Mouse (Mus musculus): Measurements from ENCODE around the gene Pfkfb3. TPM values are rescaled to one million over a fixed set of nuclear protein-coding genes. Genes with fewer than 3 reads are reported as not detected.

Gene Pfkfb3
- polyA plus RNA-seq, 1 experiment from 2014 or later = 9.4 TPM

DNA sequence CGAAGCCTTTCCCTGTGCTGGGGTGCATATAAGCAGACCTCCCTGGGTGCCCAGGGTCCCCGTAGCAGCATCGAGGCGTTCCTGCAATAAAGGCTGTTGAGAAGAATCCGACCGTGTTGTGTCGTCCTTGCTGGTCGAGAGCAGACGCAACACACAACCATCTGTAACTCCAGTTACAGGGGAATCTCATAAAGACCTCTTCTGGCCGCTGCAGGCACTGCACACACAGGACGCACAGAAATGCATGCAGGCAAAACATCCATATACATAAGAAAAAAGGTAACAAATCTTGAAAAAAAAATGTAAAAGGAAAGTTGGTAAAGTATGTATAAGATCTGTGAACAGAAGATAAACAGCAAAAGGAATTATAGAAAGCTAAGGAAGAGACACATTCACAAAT, 117.5 kb downstream of the Pfkfb3 start:
- no peak for TF ChIP-seq CTCF (IDR thresholded peaks at IDR 0.05; ENCODE audit: low read depth)
- no peak overlapping the region for H3K4me3 ChIP-seq (replicated peaks; ENCODE audit: low read depth, low read length)
- DNase-seq (ENCODE audit: low spot score) (no peak), ATAC-seq (replicated peaks; ENCODE audit: low FRiP score, low read depth) (no peak)
- H3K9ac ChIP-seq (ENCODE audit: low read depth, low read length) = no peak overlapping the region
- H3K4me1 ChIP-seq (replicated peaks; ENCODE audit: insufficient read depth, low read length) = no peaks in the 10 kb centered on the region
- H3K9me3 ChIP-seq (replicated peaks; ENCODE audit: low read length) = no peaks in the 10 kb centered on the region
- H3K27ac ChIP-seq = no peak overlapping the region
- no peaks in the 10 kb centered on the region for H3K36me3 ChIP-seq (ENCODE audit: insufficient read depth, low read length)
- 95% methylated on average over 11 of the region's 11 CpGs for WGBS
- no peaks in the 10 kb centered on the region for H3K27me3 ChIP-seq (ENCODE audit: insufficient read depth, low read length)
- H3K4me2 ChIP-seq (ENCODE audit: low read length) = no peak overlapping the region

- Histone ChIP-seq H3K9me3 (replicated peaks; ENCODE audit: low read length) (no peaks in the 10 kb centered on the region), H3K27ac (no peak overlapping the region), H3K4me3 (replicated peaks; ENCODE audit: low read depth, low read length) (no peak overlapping the region), H3K9ac (ENCODE audit: low read depth, low read length) (no peak overlapping the region), H3K36me3 (ENCODE audit: insufficient read depth, low read length) (no peaks in the 10 kb centered on the region), H3K27me3 (ENCODE audit: insufficient read depth, low read length) (no peaks in the 10 kb centered on the region), H3K4me1 (replicated peaks; ENCODE audit: insufficient read depth, low read length) (0 out of 2 replicates have a peak, but pooled peaks cover 3% of the 10 kb centered on the region), H3K4me2 (ENCODE audit: low read length) (no peak overlapping the region)
- no peak for DNase-seq (ENCODE audit: low spot score)
- 64% methylated on average over 5 of the region's 5 CpGs for WGBS
- 0 out of 2 replicates have a peak, but pooled peaks have one; percentile 37 for ATAC-seq (replicated peaks; ENCODE audit: low FRiP score, low read depth)
- no peak for TF ChIP-seq CTCF (IDR thresholded peaks at IDR 0.05; ENCODE audit: low read depth)
Measured at GRCm38 (mm10) chr2:11433353-11433752, 120.5 kb downstream of the Pfkfb3 start.

DNA sequence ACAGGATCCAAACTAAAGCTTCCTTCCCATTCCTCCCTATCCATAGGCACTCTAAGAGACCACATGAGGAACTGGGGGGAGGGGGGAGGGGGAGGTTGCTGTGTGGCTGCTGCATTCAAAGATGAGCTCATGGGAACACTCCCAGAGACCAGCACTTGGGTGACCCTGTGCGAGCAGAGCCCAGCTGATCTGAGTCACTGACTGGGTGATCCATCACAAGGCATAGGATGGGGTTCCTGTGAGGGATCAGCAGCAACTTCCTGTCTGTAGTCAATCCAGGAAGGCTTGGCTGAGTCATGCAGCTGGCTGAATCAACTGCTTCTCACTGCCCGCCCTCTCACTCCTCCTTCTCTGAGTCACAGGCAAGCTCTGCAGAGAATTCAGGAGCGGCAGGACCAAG, 124.3 kb downstream of the Pfkfb3 start:
- H3K4me3 ChIP-seq (replicated peaks; ENCODE audit: low read depth, low read length) = no peak overlapping the region
- no peak overlapping the region for H3K4me2 ChIP-seq (ENCODE audit: low read length)
- ATAC-seq (replicated peaks; ENCODE audit: low FRiP score, low read depth) = peak; percentile 91
- WGBS = 23% methylated on average over 3 of the region's 3 CpGs
- DNase-seq (ENCODE audit: low spot score) = peak; percentile 90
- H3K27me3 ChIP-seq (ENCODE audit: insufficient read depth, low read length) = no peaks in the 10 kb centered on the region
- H3K4me1 ChIP-seq (replicated peaks; ENCODE audit: insufficient read depth, low read length) = peaks cover 13% of the 10 kb centered on the region
- no peak overlapping the region for H3K9ac ChIP-seq (ENCODE audit: low read depth, low read length)
- TF ChIP-seq CTCF (IDR thresholded peaks at IDR 0.05; ENCODE audit: low read depth) = no peak
- no peak overlapping the region for H3K27ac ChIP-seq
- no peaks in the 10 kb centered on the region for H3K9me3 ChIP-seq (replicated peaks; ENCODE audit: low read length)
- no peaks in the 10 kb centered on the region for H3K36me3 ChIP-seq (ENCODE audit: insufficient read depth, low read length)

DNA sequence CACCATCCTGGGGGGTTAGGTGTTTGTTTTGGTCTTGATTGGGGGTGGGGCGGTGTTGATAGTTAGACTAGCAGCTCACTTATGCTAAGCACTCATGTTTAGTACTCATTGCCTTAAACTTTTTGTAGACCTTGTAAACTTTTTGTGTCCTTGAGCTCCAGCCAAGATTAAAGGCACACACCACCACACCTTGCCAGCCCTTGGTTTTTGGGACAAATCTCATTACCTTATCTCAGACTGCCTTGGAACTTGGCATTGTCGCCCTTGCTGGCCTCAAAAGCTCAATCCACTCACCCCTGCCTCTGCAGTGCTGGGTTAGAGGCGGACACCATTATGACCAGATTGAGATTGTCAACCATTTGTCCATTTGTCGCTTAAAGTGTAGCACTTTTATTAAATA, 125.3 kb downstream of the Pfkfb3 start:
- no peaks in the 10 kb centered on the region for H3K36me3 ChIP-seq (ENCODE audit: insufficient read depth, low read length)
- no peak overlapping the region for H3K4me3 ChIP-seq (replicated peaks; ENCODE audit: low read depth, low read length)
- peaks cover 13% of the 10 kb centered on the region for H3K4me1 ChIP-seq (replicated peaks; ENCODE audit: insufficient read depth, low read length)
- DNase-seq (ENCODE audit: low spot score) (no peak), ATAC-seq (replicated peaks; ENCODE audit: low FRiP score, low read depth) (no peak)
- H3K27me3 ChIP-seq (ENCODE audit: insufficient read depth, low read length) = no peaks in the 10 kb centered on the region
- 93% methylated on average over 4 of the region's 4 CpGs for WGBS
- TF ChIP-seq CTCF (IDR thresholded peaks at IDR 0.05; ENCODE audit: low read depth) = no peak
- H3K9ac ChIP-seq (ENCODE audit: low read depth, low read length) = no peak overlapping the region
- no peaks in the 10 kb centered on the region for H3K9me3 ChIP-seq (replicated peaks; ENCODE audit: low read length)
- no peak overlapping the region for H3K27ac ChIP-seq
- no peak overlapping the region for H3K4me2 ChIP-seq (ENCODE audit: low read length)

DNA sequence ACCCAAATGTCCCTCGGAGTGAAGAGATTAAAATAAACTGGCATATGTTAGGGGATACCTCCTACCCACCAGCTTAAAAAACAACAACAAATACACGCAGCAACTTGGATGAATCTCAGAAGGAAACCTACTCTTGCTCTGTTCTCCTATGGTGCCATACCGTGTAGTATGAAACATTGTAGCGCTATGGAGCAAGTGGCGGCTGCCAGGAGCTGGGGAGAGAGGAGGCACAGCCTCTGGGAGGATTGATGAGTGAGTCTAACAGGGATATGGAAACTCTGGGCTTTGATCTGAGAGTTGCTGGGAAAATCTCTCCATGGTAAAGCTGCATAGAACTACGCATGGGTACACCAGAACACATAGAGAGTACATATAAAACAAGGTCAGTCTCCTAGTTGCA, 126.3 kb downstream of the Pfkfb3 start:
- H3K27me3 ChIP-seq (ENCODE audit: insufficient read depth, low read length) = no peaks in the 10 kb centered on the region
- H3K9ac ChIP-seq (ENCODE audit: low read depth, low read length) = no peak overlapping the region
- no peak for ATAC-seq (replicated peaks; ENCODE audit: low FRiP score, low read depth)
- H3K4me1 ChIP-seq (replicated peaks; ENCODE audit: insufficient read depth, low read length) = peaks cover 13% of the 10 kb centered on the region
- H3K4me2 ChIP-seq (ENCODE audit: low read length) = no peak overlapping the region
- DNase-seq (ENCODE audit: low spot score) = no peak
- no peak for TF ChIP-seq CTCF (IDR thresholded peaks at IDR 0.05; ENCODE audit: low read depth)
- no peak overlapping the region for H3K27ac ChIP-seq
- no peak overlapping the region for H3K4me3 ChIP-seq (replicated peaks; ENCODE audit: low read depth, low read length)
- 88% methylated on average over 6 of the region's 6 CpGs for WGBS
- H3K36me3 ChIP-seq (ENCODE audit: insufficient read depth, low read length) = no peaks in the 10 kb centered on the region
- H3K9me3 ChIP-seq (replicated peaks; ENCODE audit: low read length) = no peaks in the 10 kb centered on the region

DNA sequence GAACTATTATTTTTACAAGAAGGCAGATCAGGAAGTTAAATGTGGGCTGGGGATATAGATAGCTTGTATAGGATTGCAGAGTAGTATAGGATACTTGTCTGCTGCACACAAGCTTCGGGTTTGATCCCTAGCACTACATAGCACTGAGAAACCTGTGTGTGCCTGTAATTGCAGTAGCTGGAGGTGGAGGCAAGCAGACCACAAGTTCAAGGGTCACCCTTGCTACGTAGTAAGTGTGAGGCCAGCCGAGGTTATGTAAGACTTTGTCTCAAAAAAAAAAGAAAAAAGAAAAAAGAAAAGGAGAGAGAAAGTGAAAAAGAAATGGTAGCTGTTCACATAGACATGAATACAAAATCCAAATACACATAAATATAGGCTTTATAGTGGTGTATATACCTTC, 127.5 kb downstream of the Pfkfb3 start:
- TF ChIP-seq CTCF (IDR thresholded peaks at IDR 0.05; ENCODE audit: low read depth) = no peak
- Histone ChIP-seq H3K27ac (0 out of 2 replicates have a peak overlapping the region, but pooled peaks have one; percentile 51), H3K4me2 (ENCODE audit: low read length) (no peak overlapping the region), H3K4me1 (replicated peaks; ENCODE audit: insufficient read depth, low read length) (peaks cover 13% of the 10 kb centered on the region), H3K9ac (ENCODE audit: low read depth, low read length) (no peak overlapping the region), H3K27me3 (ENCODE audit: insufficient read depth, low read length) (no peaks in the 10 kb centered on the region), H3K4me3 (replicated peaks; ENCODE audit: low read depth, low read length) (no peak overlapping the region), H3K9me3 (replicated peaks; ENCODE audit: low read length) (no peaks in the 10 kb centered on the region), H3K36me3 (ENCODE audit: insufficient read depth, low read length) (no peaks in the 10 kb centered on the region)
- ATAC-seq (replicated peaks; ENCODE audit: low FRiP score, low read depth) (no peak), DNase-seq (ENCODE audit: low spot score) (no peak)
- WGBS = 31% methylated on average over 3 of the region's 3 CpGs

Data from kidney, postnatal 0 days (tissue).